Mouse (Mus musculus) adrenal gland (tissue): ENCODE data around the gene Ankef1.

Source experiments
- intact Hi-C: fragments of 180-260 bp; cut with DNase I; formaldehyde crosslinking; loops from one replicate; pipeline ENCODE4 v1.15.1; 2025

Ankef1 gene

GRCm38 (mm10) chr2:136596451-136596850 is 94.7 kb downstream of the Ankef1 start:
- intact Hi-C loops = loop anchor here (5.0 kb wide), 3 partner anchors 109 to 449 kb away; no protein-coding TSS in a partner anchor

- intact Hi-C loops = loop anchor here (5.0 kb wide), 3 partner anchors 111 to 451 kb away; no protein-coding TSS in a partner anchor
These were observed 97.0 kb downstream of the Ankef1 start for GRCm38 (mm10) chr2:136598743-136599142.

- intact Hi-C loops = loop anchor here (2.0 kb wide), 1 partner anchor 88 kb away; no protein-coding TSS in a partner anchor
These were observed 99.0 kb downstream of the Ankef1 start for GRCm38 (mm10) chr2:136600651-136601170.

- intact Hi-C loops = loop anchor here (2.0 kb wide), 1 partner anchor 88 kb away; no protein-coding TSS in a partner anchor
These were observed 99.5 kb downstream of the Ankef1 start for GRCm38 (mm10) chr2:136601206-136601605.
